Mouse (Mus musculus): ENCODE results near the gene Ffar2. TPM values are rescaled to one million over a fixed set of nuclear protein-coding genes. Genes with fewer than 3 reads are reported as not detected.
A peak's percentile ranks its signal among the peaks of the same experiment; 100 is the strongest.
"Not testable (repeated sequence)": the region's sequence is repeated elsewhere in the genome, so short reads cannot be mapped to it uniquely, and the experiment has no call there.

The Ffar2 gene
- total RNA-seq, 2 experiments from 2014 or later = not detected

DNA sequence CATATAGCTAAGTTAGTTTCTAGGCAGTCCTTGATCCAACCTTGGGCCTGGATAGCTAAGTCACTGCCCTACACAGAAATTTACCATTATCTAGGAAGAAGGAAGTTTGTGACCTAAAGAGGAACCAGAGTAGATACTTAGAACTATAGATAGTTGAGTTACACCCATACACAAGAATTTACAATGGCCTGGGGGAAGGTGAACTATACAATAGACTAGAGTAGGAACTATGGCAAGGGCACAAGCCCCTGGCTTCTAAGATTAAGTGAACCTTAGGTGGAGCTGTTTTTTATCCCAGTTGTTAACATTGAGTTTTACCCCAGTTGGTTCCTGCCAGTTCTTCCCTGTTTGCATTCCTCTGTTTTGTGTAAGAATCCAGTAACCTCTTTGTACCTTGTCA is 5.3 kb upstream of the Ffar2 start:
- DNase-seq (ENCODE audit: low spot score in 2 of 2); intact Hi-C loops (cut with DNase I): not testable (repeated sequence)

DNA sequence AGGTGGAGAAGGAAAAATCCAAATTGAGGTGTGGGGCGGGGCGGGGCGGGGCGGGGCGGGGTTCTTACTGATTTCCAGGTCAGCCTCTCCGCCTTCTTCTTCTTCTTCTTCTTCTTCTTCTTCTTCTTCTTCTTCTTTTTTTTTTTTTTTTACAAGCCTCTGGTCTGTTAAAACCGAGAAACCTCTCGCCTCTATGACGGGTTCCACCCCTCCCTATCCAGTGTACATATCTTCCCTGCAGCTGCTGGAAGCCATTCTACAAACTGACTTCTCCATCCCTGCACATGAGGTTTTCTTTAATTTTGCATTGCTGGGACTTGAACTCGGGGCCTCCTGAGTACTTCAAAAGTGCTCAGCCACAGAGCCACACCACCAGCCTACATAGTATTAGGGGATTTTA is 3.1 kb upstream of the Ffar2 start:
- no peak for DNase-seq (ENCODE audit: low spot score in 2 of 2)
- intact Hi-C loops (cut with DNase I) = no loop called here

DNA sequence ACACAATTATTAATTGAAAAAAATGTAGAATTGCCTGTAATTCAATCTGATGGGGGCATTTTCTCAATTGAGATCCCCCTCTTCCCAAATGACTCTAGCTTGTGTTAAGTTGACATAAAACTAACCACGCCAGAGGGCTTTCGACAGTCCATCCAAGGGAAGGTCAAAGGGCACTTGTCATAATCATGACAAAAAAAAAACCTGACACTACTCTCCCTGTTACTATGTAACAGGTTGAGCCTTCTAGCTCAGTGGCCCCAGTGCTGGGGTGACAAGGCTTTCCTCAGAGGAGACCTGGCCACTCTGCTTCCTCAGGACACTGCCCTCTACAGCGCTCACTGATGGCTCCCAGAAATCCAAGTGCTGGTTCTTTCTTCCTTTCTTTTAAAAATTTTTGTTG is 731 bp upstream of the Ffar2 start:
- intact Hi-C loops (cut with DNase I) = no loop called here
- DNase-seq (ENCODE audit: low spot score in 2 of 2) = no peak

DNA sequence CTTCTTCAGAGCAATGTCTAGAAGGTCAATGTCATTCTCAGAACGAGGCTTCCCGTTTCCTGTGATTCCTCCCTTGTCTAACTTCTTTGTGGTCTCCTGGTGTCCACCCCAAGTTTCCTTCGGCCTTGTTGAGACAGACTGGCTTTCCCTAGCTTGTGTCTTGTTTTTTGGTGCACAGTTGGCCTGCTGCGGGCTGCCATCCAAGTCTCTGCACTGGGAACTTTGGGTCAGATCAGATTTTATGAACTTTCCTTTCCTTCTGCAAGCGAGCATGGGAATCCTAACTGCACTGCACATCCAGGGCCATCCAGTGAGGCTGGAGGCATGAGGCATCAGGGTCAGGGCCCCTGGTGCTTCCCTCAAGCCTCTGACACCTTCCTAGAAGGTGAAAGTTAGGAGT is 2.0 kb downstream of the Ffar2 start:
- intact Hi-C loops (cut with DNase I) = no loop called here

DNA sequence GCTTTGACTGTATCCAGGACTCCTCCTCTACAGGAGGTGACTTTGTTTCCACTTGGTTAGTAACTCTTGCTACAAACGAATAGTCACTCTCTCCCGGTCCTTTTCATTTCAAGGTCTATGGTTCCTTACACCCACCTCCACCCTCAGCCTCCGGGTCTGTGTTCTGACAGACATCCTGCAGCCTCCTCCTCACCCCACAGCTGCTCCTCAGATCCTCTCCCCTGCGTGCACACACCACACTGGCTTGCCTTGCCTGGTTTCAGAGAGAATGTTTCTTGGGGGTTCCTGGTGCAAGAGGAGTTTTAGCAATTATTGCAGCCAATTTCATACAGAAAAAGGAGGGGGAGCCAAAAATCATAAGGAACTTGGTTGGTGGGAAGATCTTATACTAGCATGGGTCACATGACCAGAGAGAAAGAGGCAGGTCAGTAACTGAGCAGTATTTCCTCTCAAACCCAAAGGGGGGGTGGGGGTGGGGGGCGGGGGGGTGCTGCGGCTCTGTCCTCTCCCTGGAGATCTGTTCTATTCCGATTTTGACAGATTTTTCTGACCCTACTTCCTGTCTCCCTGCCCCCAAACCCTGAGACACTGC is 2.6 kb downstream of the Ffar2 start:
- intact Hi-C loops (cut with DNase I) = no loop called here

More for the DNA sequence above, 2.0 kb downstream of the Ffar2 start:
- DNase-seq (ENCODE audit: low spot score in 2 of 2) = no peak

DNA sequence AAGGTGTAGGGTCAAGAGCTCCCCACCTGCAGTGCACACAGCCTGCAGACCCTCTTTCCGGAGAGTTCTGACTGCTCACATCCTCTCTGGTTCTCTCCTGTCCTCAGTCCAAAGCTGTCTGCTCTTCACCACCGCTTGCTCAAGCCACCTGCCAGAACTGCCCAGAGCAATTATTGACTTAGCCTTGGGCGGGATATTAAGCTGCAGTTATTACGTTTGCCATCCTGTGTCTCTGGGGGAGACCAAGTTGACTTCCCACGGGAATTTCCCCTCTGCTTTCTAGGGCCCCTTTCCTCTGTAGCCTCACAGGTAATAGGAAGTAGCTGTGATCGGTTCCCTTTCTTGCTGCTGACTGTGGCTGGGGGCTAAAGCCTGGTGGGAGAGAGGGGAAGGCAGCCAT is 3.4 kb downstream of the Ffar2 start:
- intact Hi-C loops (cut with DNase I) = no loop called here

More for the DNA sequence above, 2.6 kb downstream of the Ffar2 start:
- DNase-seq (ENCODE audit: low spot score in 2 of 2) = no peak

DNA sequence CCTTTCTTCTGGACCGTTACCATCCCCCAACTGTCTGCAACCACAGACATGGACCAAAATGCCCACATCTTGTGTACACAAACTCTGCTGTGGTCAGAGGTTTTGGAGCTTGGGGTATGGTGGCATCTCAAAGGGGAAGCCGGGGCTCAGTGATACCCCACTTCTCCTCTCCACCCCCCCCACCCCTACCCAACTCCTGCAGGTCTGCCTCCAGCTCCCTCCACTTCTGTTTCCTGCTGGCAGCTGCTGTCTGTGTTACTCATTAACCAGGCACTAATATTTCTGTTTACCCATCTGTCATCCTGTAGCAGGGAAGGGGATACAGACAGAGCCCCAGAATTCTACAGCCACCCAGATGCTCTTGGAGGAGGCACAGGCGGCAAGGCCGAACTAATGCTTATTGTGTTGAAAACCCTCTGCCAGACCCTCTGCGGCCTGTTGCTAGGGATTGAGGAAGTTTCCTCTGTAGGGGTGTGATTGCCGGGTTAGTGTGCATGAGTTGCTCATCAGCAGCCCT is 11.2 kb downstream of the Ffar2 start:
- intact Hi-C loops (cut with DNase I) = no loop called here
- DNase-seq (ENCODE audit: low spot score in 2 of 2) = peak in 1 of 2 experiments; percentile 5

More for the DNA sequence above, 3.4 kb downstream of the Ffar2 start:
- no peak for DNase-seq (ENCODE audit: low spot score in 2 of 2)

DNA sequence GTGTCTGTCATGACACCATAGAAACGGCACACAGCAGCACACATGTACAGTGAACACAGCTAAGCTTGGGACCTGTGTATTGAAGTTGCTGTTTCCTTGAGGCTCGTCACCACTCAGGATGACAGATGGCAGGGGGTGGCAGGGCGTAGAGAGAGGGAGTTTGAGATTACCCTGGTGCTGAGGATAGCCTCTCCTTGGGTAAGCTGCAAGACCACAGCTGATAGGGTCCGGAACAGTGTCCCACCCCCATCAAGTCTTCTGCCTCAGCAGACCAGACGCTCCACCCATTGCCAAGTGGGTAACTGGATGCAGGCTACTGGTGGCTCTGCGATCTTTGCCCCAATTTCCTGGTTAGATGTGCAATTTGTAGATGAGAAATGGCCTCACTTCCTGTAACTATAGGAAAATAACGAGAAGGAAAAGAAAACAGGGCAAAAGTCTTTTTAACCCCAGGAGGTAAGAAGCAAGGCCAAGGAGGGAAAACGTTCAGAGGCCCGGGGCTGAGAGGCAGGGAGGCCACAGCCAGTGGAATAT is 11.8 kb downstream of the Ffar2 start:
- intact Hi-C loops (cut with DNase I) = no loop called here
- no peak for DNase-seq (ENCODE audit: low spot score in 2 of 2)

DNA sequence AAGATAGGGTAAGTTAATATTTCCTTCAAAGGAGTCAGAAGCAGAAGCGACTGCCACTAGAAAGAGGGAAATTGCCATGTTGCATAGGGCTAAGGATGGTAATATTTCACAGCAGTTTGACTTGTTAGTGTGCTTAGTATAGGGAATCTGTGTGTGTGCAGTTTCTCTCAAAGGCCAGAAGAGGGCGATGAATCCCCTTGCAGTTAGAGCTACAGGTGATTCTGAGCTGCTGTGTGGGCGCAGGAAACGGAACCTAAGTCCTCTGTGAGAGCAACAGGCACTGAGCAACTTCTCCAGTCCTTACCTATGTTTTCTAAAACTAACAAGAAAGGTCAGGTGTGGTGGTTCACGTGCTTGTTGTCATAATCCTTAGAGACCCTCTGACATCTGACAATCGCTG is 13.3 kb downstream of the Ffar2 start:
- no peak for DNase-seq (ENCODE audit: low spot score in 2 of 2)
- intact Hi-C loops (cut with DNase I) = no loop called here

DNA sequence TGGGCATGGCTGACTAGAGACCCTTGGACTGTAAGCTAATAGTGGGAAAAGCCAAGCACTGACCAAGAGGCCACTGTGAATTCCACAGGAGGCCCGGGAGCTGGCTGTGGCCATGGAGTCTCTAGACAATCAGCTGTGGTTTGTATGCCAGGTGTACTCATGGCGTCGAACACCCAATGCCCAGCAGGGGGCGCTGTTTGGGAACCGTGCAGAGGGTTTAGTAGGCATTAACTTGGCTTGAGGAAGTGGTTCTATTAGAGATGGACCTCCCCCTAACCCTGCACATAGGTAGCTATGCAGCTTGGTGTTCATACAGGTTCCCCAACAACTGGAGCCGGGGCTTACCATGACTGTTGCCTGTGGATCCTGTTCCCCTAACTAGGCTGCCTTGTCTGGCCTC is 17.7 kb downstream of the Ffar2 start:
- intact Hi-C loops (cut with DNase I) = loop anchor here (5.0 kb wide), 1 partner anchor 51 kb away; the partner anchor contains the start of gene Ffar3
- DNase-seq (ENCODE audit: low spot score in 2 of 2) = no peak

DNA sequence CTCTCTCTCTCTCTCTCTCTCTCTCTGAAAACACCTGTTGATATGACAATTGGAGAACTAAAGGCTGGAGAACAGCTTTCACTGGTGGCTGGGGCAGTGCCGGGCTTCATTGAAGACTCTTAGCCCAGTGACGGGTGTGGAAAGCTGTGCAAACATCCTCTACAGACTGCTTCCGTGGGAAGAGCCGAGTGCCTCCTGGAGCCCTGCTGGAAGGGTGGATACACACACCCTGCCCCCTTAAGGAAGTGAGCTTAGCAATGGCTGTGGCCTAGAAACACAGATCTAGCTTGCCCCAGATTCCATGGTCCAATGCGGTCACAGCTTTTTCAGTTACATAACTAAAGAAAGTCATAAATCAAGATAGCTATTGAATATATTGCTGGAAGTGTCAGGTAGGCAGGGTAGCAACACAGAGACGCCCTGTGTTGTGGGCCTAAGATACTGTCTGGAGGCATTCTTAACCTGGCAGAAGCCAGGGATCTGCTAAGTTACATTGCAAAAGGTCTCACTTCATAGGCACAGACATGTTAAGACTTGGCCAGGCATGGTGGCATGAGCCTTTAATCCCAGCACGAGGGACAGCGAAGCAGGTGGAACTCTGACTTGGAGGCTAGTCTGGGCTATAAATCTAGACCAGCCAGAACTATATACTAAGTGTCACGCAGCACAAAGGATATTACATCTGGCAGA is 19.4 kb downstream of the Ffar2 start:
- intact Hi-C loops (cut with DNase I) = no loop called here
- DNase-seq (ENCODE audit: low spot score in 2 of 2) = peak in 1 of 2 experiments; percentile 49

DNA sequence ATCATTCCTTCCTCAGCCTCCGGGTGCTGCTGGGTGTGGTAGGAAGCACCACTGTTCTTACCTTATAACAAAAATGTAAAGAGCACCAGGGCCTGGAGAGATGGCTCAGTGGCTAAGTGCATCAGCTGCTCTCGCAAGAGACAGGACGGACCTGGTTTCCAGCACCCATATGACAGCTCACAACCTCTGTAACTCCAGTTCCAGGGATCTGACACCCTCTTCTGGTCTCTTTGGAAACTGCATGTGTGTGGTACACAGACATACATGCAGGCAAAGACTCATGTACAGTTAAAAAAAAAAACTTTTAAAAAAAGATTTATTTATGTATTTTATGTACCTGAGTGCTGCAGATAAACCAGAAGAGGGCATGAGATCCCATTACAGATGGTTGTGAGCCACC is 20.3 kb downstream of the Ffar2 start:
- DNase-seq (ENCODE audit: low spot score in 2 of 2) = no peak
- intact Hi-C loops (cut with DNase I) = no loop called here

DNA sequence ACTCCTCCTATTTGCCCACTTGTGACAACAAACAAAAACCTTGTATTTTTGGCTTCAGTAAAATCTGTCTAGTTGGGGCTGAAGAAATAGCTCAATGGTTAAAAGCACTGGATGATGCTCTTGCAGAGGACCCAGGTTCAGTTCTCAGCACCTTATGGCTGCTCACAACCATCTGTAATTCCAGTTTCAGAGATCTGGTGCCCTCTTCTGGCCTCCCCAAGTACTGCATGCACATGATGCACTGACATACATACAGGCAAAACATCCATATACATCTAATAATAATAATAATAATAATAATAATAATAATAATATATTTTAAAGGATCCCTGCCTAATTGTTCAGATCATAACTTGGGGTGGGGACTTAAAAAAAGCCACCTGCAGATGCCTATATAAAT is 22.9 kb downstream of the Ffar2 start:
- no peak for DNase-seq (ENCODE audit: low spot score in 2 of 2)
- intact Hi-C loops (cut with DNase I) = no loop called here

DNA sequence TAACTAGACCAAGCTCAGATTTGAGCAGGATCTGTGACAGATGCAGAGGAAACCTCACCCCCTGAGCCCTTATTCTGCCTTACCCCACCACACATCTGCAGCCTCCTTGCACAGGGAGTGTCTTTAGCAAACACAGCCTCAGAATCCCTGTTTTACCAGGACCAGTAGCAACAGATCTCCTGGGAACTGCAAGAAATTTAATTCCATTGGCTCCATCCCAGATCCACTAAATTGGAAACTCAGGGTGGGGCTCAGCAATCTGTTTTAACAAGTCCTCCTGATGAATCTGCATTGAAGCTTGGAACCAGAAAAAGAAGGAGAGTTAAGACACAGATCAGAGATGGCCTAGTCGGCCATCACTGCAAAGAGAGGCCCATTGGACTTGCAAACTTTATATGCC is 26.8 kb downstream of the Ffar2 start:
- DNase-seq (ENCODE audit: low spot score in 2 of 2) = peak; percentile 26 to 85
- intact Hi-C loops (cut with DNase I) = no loop called here

DNA sequence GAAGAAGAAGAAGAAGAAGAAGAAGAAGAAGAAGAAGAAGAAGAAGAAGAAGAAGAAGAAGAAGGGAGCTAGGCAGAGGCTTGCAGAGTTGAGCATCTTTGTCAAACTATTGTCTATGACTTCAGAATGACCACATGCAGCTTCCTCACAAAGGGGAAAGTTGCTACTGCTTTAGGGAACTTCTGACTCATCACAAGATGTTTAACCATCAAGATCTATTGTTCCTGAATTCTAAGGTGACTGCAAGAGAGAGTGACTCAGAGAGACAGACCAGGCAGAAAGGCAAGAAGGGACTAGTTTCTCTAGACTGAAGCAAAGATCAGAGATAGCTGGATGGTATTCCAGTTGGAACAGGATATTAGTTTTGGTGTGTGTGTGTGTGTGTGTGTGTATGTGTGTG is 28.7 kb downstream of the Ffar2 start:
- intact Hi-C loops (cut with DNase I) = no loop called here
- DNase-seq (ENCODE audit: low spot score in 2 of 2) = no peak

DNA sequence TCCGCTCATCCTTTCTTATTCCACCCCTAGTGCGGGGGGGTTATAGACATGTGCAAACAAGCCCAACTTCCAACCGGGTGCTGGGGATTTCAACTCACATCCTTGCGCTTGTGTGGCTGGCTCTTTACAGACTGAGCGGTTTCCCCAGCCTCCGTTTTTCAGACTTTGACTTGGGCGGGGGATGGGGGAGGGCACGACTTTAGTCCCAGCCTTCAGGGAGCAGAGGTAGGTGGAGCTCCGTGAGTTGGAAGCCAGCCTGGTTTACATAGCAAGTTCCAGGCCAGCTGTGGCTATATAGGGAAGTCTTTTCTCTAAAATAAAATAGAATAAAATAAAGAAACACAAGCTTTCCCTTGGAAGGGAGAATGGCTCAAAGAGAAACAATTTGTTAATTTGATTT is 31.7 kb downstream of the Ffar2 start:
- DNase-seq (ENCODE audit: low spot score in 2 of 2) = peak in 1 of 2 experiments; percentile 42
- intact Hi-C loops (cut with DNase I) = no loop called here

DNA sequence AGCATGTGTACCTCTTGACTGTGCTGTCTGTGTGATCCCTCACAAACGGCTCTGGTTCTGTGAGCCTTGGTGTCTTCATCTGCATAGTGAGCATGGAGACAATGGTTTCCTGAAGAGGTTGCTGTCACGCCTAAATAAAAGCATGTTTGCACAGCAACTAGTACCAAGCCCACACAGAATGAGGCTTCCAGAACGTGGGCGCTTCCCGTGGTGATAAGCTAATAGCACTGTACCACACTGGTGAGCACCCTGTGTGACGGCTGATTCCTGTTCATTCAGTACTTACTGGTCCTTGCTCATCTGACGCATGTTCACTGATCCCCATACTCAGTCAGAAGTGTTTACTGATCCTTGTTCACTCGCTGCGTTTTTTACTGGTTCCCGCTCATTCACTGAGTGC is 33.4 kb downstream of the Ffar2 start:
- no peak for DNase-seq (ENCODE audit: low spot score in 2 of 2)
- intact Hi-C loops (cut with DNase I) = no loop called here

DNA sequence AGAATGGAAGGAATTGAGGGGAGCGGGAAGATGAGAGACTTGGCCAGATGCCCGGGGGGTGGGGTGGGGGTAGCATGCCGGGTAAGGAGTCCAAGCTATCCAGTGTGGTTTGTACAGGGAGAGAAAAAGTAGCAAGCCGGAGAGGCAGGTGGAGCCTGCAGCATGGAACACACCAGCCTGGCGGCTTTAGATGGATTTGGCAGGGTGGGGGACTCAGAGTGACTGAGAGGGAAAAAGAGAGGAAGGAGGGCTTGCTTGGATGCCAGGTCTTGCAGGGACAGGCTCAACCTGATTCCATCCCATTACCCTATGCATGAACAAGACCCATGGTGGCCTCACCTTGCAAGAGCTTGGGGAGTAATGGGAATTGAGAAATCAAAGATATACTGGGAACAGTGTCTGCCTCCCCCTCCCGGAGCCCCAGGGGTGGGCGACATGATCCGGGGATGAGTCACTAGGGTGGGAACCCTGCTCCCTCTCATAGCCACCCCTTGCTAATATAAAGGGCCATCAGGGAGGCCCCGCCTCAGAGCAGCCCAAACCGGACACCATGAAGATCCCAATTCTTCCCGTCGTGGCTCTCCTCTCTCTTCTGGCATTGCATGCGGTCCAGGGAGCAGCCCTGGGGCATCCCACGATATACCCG is 36.1 kb downstream of the Ffar2 start, which contains the start of gene Krtdap:
Gene Krtdap (plus strand): TSS at position 520 of the 646 bp plus-strand sequence.
- DNase-seq (ENCODE audit: low spot score in 2 of 2) = no peak
- intact Hi-C loops (cut with DNase I) = no loop called here

DNA sequence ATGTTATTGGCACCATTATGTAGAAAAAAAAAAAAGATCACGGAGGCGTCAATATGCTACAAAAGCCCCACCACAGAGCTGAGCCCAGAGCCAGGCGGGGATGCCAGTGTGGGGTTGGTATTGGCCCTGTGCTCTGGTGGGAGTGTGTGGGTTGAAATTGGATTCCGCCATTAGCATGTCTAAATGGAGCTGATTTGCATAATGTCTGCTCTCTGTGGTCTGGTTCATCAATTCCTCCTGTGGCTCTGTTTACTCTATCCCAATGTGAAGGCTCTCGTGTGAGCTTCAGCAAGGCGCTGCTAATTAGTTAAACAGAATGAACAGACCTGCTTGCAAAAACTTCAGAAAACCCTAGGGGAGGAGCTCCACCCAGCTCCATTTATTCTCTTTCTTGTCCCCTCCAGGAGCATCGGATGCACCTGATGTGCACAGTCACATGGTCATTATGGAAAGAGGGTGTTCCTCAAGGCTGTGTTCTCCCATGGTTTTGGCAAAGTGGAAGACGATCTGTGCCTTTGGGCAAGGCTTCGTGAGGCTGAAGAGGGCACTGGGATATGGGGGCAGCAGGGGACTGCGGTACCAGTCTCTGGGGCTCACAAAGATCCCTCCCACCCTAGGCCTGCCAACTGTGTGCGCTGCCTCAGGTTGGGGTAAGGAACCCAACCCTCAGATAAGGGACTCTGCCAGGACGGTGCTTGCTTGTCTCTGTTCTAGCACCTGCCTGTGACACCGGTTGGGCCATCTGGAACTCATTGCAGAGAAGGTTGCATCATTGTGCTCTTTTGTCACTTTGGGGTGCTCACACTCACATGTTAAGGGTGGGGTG is 37.6 kb downstream of the Ffar2 start:
- peak in 1 of 2 experiments; percentile 23 for DNase-seq (ENCODE audit: low spot score in 2 of 2)
- intact Hi-C loops (cut with DNase I) = no loop called here

DNA sequence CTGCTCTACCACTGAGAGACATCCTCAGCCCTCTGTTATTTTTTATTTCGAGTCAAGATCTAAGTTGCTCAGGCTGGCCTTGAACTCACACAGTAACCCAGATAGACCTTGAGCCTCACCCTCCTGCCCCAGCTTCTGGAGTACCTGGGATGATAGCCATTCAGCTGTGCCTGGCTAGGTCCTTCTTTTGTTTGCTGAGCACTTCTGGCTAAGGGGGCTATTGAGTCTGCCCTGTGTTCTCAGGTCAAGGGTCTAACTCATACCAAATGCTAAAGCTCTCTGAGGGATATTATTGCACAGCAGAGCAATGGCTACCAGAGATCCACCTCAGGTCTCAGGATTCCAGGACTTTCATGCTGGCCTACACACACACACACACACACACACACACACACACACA is 38.4 kb downstream of the Ffar2 start:
- intact Hi-C loops (cut with DNase I) = no loop called here
- no peak for DNase-seq (ENCODE audit: low spot score in 2 of 2)

Measured in left cerebral cortex, postnatal 25 days (tissue).